Mouse (Mus musculus) small intestine, adult 2 months (tissue): ENCODE results near the gene H2al1h. TPM values are rescaled to one million over a fixed set of nuclear protein-coding genes. Genes with fewer than 3 reads are reported as not detected.
"Not testable (repeated sequence)": the region's sequence is repeated elsewhere in the genome, so short reads cannot be mapped to it uniquely, and the experiment has no call there.

Experiments
- H3K27ac ChIP-seq: fragments of 200-500 bp; 2 replicates; pipeline ENCODE4 v1.5.1; 2012; ENCODE audit warnings: low read depth, low read length, control low read depth, inconsistent platforms; ENCODE audit not compliant: insufficient read depth
- H3K27me3 ChIP-seq: fragments of 200-500 bp; 2 replicates; pipeline ENCODE4 v1.6.1; 2012; ENCODE audit warnings: mild to moderate bottlenecking, moderate library complexity, low read length, inconsistent platforms; ENCODE audit not compliant: control insufficient read depth, insufficient read depth
- H3K36me3 ChIP-seq: fragments of 200-500 bp; 2 replicates; pipeline ENCODE4 v1.6.1; 2012; ENCODE audit warnings: mild to moderate bottlenecking, low read length, control low read depth, inconsistent platforms; ENCODE audit not compliant: control insufficient read depth, insufficient read depth
- H3K4me1 ChIP-seq: fragments of 200-500 bp; 2 replicates; pipeline ENCODE4 v1.6.1; 2012; ENCODE audit warnings: low read length, inconsistent platforms, mixed read lengths; ENCODE audit not compliant: control insufficient read depth, insufficient read depth, insufficient read length
- H3K4me3 ChIP-seq: fragments of 200-500 bp; 2 replicates; pipeline ENCODE4 v1.5.1; 2012; ENCODE audit warnings: low read depth, mild to moderate bottlenecking, control low read depth, inconsistent platforms, low read length, moderate library complexity
- CTCF ChIP-seq: fragments of 200-500 bp; IDR thresholded peaks from 2 replicates; pipeline ENCODE4 v1.5.1; 2012; ENCODE audit warnings: low read depth, mild to moderate bottlenecking, control low read depth, inconsistent platforms, low read length, moderate library complexity, mixed read lengths; ENCODE audit not compliant: insufficient replicate concordance, insufficient read length; ENCODE audit errors: extremely low read depth
- POLR2A ChIP-seq: fragments of 200-500 bp; IDR thresholded peaks from 2 replicates; pipeline ENCODE4 v1.6.1; 2012; ENCODE audit warnings: low read depth, mild to moderate bottlenecking, control low read depth, inconsistent platforms, low read length, moderate library complexity
- WGBS: fragments of 180-500 bp; shearing (Covaris S2); methylation state at CpG from one replicate; pipeline ENCODE4 v1.1.7; 2018; 5-methylcytosine and 5-hydroxymethylcytosine counted together
- polyA plus RNA-seq: library from polyadenylated mRNA; depleted of rRNA; stranded (reverse); fragments of >200 nt; gene quantifications from 2 replicates; pipeline ENCODE4 v1.2.3, GENCODE M21; 2012

H2al1h gene
- polyA plus RNA-seq, 1 experiment: not detected

DNA sequence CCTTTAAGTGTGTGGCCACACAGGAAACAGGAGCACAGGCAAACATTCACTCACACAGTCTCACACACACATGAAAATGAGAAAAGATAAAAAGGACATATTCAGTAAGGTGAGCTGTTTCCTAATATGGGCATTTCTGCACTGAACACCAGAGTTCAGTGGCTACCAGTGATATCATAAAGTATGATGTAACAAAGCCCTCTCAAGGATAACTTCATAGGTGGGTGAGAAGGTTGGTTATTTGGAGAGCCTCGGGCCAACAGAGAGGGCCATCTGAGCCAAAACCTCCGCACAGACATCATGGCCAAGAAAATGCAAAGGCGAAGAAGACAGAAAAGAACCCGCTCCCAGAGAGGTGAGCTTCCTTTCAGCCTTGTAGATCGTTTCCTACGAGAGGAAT, 6.4 kb upstream of the H2al1h start, which contains the start of gene H2al1f:
H2al1f (plus strand) TSS at position 301 of the 400 bp plus-strand sequence.
- H3K4me3 ChIP-seq, H3K4me1 ChIP-seq, H3K36me3 ChIP-seq, H3K27ac ChIP-seq, H3K27me3 ChIP-seq: not testable (repeated sequence)
- WGBS: no CpG with 5 or more reads among the region's 6 CpGs

DNA sequence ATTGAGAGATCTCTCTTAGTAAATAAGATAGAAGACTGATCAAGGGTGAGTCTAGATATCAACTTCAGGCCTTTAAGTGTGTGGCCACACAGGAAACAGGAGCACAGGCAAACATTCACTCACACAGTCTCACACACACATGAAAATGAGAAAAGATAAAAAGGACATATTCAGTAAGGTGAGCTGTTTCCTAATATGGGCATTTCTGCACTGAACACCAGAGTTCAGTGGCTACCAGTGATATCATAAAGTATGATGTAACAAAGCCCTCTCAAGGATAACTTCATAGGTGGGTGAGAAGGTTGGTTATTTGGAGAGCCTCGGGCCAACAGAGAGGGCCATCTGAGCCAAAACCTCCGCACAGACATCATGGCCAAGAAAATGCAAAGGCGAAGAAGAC, 3.3 kb upstream of the H2al1h start, which contains the start of gene H2al1g:
H2al1g (plus strand) TSS at position 301 of the 400 bp plus-strand sequence.
- H3K27me3 ChIP-seq, H3K4me3 ChIP-seq, H3K36me3 ChIP-seq, H3K4me1 ChIP-seq, H3K27ac ChIP-seq: not testable (repeated sequence)
- no CpG with 5 or more reads among the region's 3 CpGs for WGBS

DNA sequence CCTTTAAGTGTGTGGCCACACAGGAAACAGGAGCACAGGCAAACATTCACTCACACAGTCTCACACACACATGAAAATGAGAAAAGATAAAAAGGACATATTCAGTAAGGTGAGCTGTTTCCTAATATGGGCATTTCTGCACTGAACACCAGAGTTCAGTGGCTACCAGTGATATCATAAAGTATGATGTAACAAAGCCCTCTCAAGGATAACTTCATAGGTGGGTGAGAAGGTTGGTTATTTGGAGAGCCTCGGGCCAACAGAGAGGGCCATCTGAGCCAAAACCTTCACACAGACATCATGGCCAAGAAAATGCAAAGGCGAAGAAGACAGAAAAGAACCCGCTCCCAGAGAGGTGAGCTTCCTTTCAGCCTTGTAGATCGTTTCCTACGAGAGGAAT, 3.1 kb downstream of the H2al1h start, which contains the start of gene H2al1i:
H2al1i (plus strand) TSS at position 301 of the 400 bp plus-strand sequence.
- no CpG with 5 or more reads among the region's 5 CpGs for WGBS
- not testable (repeated sequence) for H3K27me3 ChIP-seq, H3K36me3 ChIP-seq, H3K4me3 ChIP-seq, H3K27ac ChIP-seq, H3K4me1 ChIP-seq

DNA sequence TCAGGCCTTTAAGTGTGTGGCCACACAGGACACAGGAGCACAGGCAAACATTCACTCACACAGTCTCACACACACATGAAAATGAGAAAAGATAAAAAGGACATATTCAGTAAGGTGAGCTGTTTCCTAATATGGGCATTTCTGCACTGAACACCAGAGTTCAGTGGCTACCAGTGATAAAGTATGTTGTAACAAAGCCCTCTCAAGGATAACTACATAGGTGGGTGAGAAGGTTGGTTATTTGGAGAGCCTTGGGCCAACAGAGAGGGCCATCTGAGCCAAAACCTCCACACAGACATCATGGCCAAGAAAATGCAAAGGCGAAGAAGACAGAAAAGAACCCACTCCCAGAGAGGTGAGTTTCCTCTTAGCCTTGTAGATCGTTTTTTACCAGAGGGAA, 6.2 kb downstream of the H2al1h start, which contains the start of gene H2al1j:
H2al1j (plus strand) TSS at position 301 of the 400 bp plus-strand sequence.
- not testable (repeated sequence) for H3K4me3 ChIP-seq

DNA sequence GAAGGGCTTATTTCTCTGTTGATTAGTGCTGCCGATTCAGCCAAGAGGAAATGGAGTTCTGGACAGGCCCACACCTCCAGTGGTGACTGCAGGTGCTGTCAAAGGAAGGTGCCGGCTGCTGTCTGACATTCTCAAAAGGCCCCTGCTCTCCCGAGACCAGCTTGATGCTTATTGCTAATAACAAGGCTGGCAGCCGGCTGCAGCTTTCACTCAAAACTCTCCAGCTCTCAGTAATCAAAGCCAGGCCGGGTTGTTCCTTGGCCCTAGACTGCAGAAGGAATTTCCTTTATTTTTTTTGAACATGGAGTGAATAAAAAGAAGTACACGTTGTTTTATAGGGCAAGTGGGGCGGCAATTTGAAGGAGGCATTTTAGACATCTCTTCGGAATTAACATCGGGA, 24.5 kb downstream of the H2al1h start:
- WGBS: 73% methylated on average over 9 of the region's 9 CpGs
- Histone ChIP-seq H3K4me1 (no peaks in the 10 kb centered on the region), H3K36me3 (no peaks in the 10 kb centered on the region), H3K4me3 (no peak overlapping the region), H3K27me3 (no peaks in the 10 kb centered on the region), H3K27ac (no peak overlapping the region)
- TF ChIP-seq CTCF (no peak), POLR2A (no peak)

More for the DNA sequence above, 6.2 kb downstream of the H2al1h start, which contains the start of gene H2al1j:
- not testable (repeated sequence) for H3K4me1 ChIP-seq, H3K27ac ChIP-seq, H3K27me3 ChIP-seq, H3K36me3 ChIP-seq
- WGBS: 94% methylated on average over 2 of the region's 2 CpGs

DNA sequence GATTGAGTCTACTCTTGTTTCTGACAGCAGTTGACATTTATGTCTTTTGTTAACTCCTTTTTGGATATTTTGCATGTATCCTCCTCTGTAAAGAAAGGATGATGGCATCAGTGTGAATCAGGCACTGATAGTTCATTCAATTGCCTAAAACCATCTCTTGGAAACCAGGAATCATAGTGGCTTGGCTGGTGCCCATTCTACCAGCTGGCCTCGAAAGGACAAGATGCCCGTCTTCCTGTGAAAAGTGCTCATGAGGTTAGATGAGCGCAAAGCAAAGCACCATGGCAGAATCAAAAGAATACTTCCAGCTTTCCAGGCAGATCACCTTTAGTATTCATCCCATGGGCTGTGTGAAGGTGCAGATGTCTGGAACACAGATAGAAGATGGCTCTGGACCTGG, 25.5 kb downstream of the H2al1h start:
- H3K27ac ChIP-seq: no peak overlapping the region
- TF ChIP-seq POLR2A: no peak
- no peak for TF ChIP-seq CTCF
- 91% methylated on average over 3 of the region's 3 CpGs for WGBS
- H3K27me3 ChIP-seq: no peaks in the 10 kb centered on the region
- H3K36me3 ChIP-seq: no peaks in the 10 kb centered on the region
- H3K4me3 ChIP-seq: no peak overlapping the region
- no peaks in the 10 kb centered on the region for H3K4me1 ChIP-seq

DNA sequence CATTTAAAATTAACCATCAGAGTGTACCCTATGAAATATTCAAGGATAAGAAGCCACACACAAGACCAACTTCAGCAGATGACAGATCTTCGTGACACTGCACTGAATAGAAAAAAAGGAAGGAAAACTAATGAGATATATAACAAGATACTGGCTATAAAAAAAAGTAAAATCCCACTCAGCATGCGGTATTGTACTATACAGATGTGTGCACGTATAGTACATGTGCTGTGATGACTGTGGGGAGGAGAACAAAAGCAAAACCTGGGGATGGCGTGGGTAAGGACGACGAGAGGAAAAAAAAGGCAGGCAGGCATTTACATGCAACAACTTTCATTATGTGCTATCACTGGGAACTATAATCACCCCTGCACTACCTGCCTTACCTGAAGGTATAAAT, 39.5 kb downstream of the H2al1h start:
- 65% methylated on average over 6 of the region's 6 CpGs for whole genome bisulfite sequencing
- Histone ChIP-seq H3K27me3 (no peaks in the 10 kb centered on the region), H3K36me3 (no peaks in the 10 kb centered on the region), H3K4me3 (no peak overlapping the region), H3K4me1 (no peaks in the 10 kb centered on the region), H3K27ac (no peak overlapping the region)
- no peak for TF ChIP-seq CTCF
- TF ChIP-seq POLR2A: no peak

DNA sequence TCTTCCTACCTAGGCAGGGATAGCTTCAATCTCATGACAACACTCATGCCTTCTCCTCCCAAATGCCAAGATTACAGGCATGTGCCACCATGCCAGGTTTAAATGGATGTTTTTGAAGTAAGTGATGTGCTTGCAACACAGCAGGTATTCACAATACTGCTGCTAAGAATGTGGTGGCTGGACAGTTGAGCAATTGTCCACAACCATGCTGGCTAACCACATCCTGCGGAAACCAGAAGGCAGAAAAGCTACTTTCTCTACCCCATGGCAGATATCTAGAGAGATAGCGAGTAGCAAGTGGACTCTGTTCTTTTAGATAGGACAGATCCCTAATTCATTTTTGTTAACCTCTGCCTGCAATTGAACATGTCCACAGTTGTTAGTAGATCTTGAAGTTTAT, 40.0 kb downstream of the H2al1h start:
- Histone ChIP-seq H3K4me3 (no peak overlapping the region), H3K27me3 (no peaks in the 10 kb centered on the region), H3K27ac (no peak overlapping the region), H3K4me1 (no peaks in the 10 kb centered on the region), H3K36me3 (no peaks in the 10 kb centered on the region)
- WGBS: 78% methylated on average over 2 of the region's 2 CpGs
- TF ChIP-seq POLR2A: no peak
- TF ChIP-seq CTCF: no peak
